Mouse (Mus musculus) E14TG2a.4 (cell line): Measurements from ENCODE around the gene Ero1lb.

Source experiments
- H3K27me3 ChIP-seq: 2 replicates; pipeline ENCODE4 v1.6.1; 2014; ENCODE audit warnings: low read length, control low read depth; ENCODE audit not compliant: insufficient read depth
- H3K36me3 ChIP-seq: 2 replicates; pipeline ENCODE4 v1.6.1; 2014; ENCODE audit warnings: low read length, control low read depth; ENCODE audit not compliant: insufficient read depth
- H3K4me1 ChIP-seq: replicated peaks from 2 replicates; pipeline ENCODE4 v1.6.1; 2014; ENCODE audit warnings: low read depth, low read length, control low read depth
- H3K4me3 ChIP-seq: replicated peaks from 2 replicates; pipeline ENCODE4 v1.5.1; 2014; ENCODE audit warnings: mild to moderate bottlenecking, low read length
- H3K9me3 ChIP-seq: 2 replicates; pipeline ENCODE4 v1.6.1; 2014; ENCODE audit warnings: low read length, control low read depth
- CTCF ChIP-seq: conservative IDR thresholded peaks from 2 replicates; pipeline ENCODE4 v1.5.1; 2014; ENCODE audit warnings: low read length
- NANOG ChIP-seq: IDR thresholded peaks from 2 replicates; pipeline ENCODE4 v1.6.1; 2014; ENCODE audit warnings: borderline replicate concordance, low read length, mixed read lengths
- POU5F1 ChIP-seq: IDR thresholded peaks from 2 replicates; pipeline ENCODE4 v1.6.1; 2014; ENCODE audit warnings: low read length, borderline replicate concordance

The Ero1lb gene

GRCm38 (mm10) chr13:12540119-12540518 lies 25.6 kb upstream of the Ero1lb start:
- Histone ChIP-seq H3K4me1 (peaks cover 13% of the 10 kb centered on the region), H3K27me3 (peaks cover 24% of the 10 kb centered on the region)

GRCm38 (mm10) chr13:12542006-12542981 lies 23.4 kb upstream of the Ero1lb start:
- Histone ChIP-seq H3K9me3 (no peaks in the 10 kb centered on the region), H3K4me1 (peaks cover 13% of the 10 kb centered on the region), H3K27me3 (peaks cover 24% of the 10 kb centered on the region), H3K36me3 (no peaks in the 10 kb centered on the region), H3K4me3 (no peak overlapping the region)
- TF ChIP-seq CTCF (no peak; the same call in 1 of the 2 replicates), NANOG (no peak), POU5F1 (no peak)

More at GRCm38 (mm10) chr13:12540119-12540518, 25.6 kb upstream of the Ero1lb start:
- no peaks in the 10 kb centered on the region for H3K36me3 ChIP-seq
- no peak overlapping the region for H3K4me3 ChIP-seq
- H3K9me3 ChIP-seq, result peaks cover 8% of the 10 kb centered on the region; the same call in 1 of the 2 replicates
- no peak for TF ChIP-seq POU5F1
- TF ChIP-seq NANOG, result no peak
- no peak for TF ChIP-seq CTCF

GRCm38 (mm10) chr13:12543246-12543645 lies 22.4 kb upstream of the Ero1lb start:
- H3K36me3 ChIP-seq, result no peaks in the 10 kb centered on the region
- peaks cover 13% of the 10 kb centered on the region for H3K4me1 ChIP-seq
- H3K4me3 ChIP-seq, result no peak overlapping the region
- TF ChIP-seq NANOG (no peak), CTCF (no peak), POU5F1 (no peak)
- no peaks in the 10 kb centered on the region for H3K9me3 ChIP-seq
- H3K27me3 ChIP-seq, result peaks cover 24% of the 10 kb centered on the region

- peaks cover 13% of the 10 kb centered on the region for H3K4me1 ChIP-seq
- H3K9me3 ChIP-seq, result no peaks in the 10 kb centered on the region
- TF ChIP-seq NANOG (no peak), CTCF (no peak), POU5F1 (no peak)
- peaks cover 24% of the 10 kb centered on the region for H3K27me3 ChIP-seq
- no peak overlapping the region for H3K4me3 ChIP-seq
- H3K36me3 ChIP-seq, result no peaks in the 10 kb centered on the region
Observed at GRCm38 (mm10) chr13:12543880-12544568, 21.6 kb upstream of the Ero1lb start.

GRCm38 (mm10) chr13:12554211-12554610 lies 11.5 kb upstream of the Ero1lb start:
- Histone ChIP-seq H3K4me3 (no peak overlapping the region), H3K9me3 (no peaks in the 10 kb centered on the region), H3K27me3 (0 out of 2 replicates have a peak, but pooled peaks cover 4% of the 10 kb centered on the region), H3K4me1 (0 out of 2 replicates have a peak, but pooled peaks cover 7% of the 10 kb centered on the region), H3K36me3 (no peaks in the 10 kb centered on the region)
- TF ChIP-seq CTCF, result no peak
- no peak for TF ChIP-seq POU5F1
- TF ChIP-seq NANOG, result no peak

GRCm38 (mm10) chr13:12559044-12559443 lies 6.6 kb upstream of the Ero1lb start:
- H3K4me1 ChIP-seq, result 0 out of 2 replicates have a peak, but pooled peaks cover 7% of the 10 kb centered on the region
- H3K9me3 ChIP-seq, result no peaks in the 10 kb centered on the region
- H3K4me3 ChIP-seq, result no peak overlapping the region
- no peaks in the 10 kb centered on the region for H3K27me3 ChIP-seq
- no peaks in the 10 kb centered on the region for H3K36me3 ChIP-seq
- TF ChIP-seq POU5F1, result no peak
- no peak for TF ChIP-seq CTCF
- TF ChIP-seq NANOG, result no peak

- Histone ChIP-seq H3K36me3 (no peaks in the 10 kb centered on the region), H3K4me3 (no peak overlapping the region)
- TF ChIP-seq NANOG (no peak), POU5F1 (no peak), CTCF (no peak)
Observed at GRCm38 (mm10) chr13:12559462-12560120, 6.1 kb upstream of the Ero1lb start.

GRCm38 (mm10) chr13:12561729-12562128 lies 3.9 kb upstream of the Ero1lb start:
- H3K36me3 ChIP-seq, result no peaks in the 10 kb centered on the region
- H3K4me3 ChIP-seq, result no peak overlapping the region
- no peaks in the 10 kb centered on the region for H3K9me3 ChIP-seq
- TF ChIP-seq NANOG, result no peak
- TF ChIP-seq POU5F1, result no peak
- no peak for TF ChIP-seq CTCF
- peaks cover 15% of the 10 kb centered on the region for H3K4me1 ChIP-seq
- H3K27me3 ChIP-seq, result peaks cover 7% of the 10 kb centered on the region

More at GRCm38 (mm10) chr13:12559462-12560120, 6.1 kb upstream of the Ero1lb start:
- Histone ChIP-seq H3K4me1 (0 out of 2 replicates have a peak, but pooled peaks cover 4% of the 10 kb centered on the region), H3K9me3 (no peaks in the 10 kb centered on the region), H3K27me3 (no peaks in the 10 kb centered on the region)
